Mouse (Mus musculus): ENCODE data around the gene Fam83g.

Gene Fam83g

DNA sequence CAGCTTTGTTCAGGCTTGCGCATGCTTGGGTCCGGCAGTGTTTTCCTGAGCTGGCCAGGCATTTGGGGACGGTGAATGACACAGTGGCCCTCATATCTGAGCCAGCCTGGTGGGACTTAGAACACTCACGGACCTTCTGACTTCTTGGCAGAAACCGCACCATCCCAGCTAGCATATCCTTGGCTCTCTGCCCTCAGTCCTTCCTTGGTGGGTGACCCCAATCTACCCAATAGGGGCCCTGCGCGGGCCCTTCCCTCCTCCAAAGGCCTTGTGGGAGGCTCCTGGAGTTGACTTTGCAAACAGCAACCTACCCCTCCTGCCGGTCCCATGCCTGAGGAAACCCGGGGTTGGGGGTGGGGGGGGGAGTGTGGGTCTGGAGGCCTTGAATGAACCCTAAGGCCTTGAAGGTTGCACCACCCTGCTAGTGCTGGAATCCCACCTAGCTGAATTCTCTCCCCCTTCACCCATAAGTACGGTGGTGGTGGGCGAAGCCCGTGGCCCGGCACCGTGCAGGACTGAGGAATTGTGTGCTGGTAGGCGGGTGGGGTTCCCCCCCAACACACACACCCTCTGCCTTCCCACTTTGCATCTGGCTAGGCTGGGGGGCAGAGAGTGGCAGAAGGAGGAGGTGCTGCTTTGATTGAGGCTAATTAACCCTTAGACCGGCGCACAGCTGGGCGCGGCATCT is 9.6 kb upstream of the Fam83g start:
- ATAC-seq (ENCODE audit: low TSS enrichment) = no peak

DNA sequence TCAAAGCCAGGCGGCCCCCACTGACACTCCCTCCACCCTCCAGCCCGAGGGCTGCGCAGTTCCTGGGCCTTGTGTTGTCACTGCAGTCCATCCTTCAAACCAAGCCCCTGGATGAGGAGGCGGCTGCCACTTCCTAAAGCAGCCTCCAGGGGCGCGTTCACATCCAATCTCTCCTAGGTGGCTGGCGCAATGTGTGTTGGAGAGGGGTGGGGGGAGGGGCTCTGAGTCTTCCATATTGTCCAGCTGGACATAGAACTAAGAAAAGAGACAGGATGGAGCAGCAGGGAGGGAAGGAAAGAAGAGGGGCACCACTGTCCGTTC is 9.1 kb upstream of the Fam83g start:
- ATAC-seq (ENCODE audit: low TSS enrichment) = peak; percentile 50; the same call in 1 of the 2 replicates

DNA sequence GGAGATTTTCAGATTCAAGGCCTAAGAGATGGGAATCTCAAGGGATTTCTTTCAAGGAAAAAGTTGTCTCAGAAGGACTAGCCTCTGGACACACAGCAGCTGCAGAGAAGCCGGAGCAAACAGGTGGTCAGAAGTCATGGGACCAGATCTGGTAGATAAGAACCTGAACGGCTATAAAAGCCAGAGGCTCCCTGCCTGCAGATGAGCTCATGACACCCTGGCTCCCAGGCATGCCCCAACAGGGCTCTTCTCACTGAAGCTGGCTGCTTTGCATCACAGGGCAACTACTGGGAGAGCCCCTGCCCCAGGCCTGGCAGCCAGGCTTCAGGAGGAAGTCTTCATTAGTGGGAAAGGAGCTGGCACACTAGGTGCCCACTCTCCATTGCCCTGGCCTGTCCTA is 8.6 kb upstream of the Fam83g start:
- no peak for ATAC-seq (ENCODE audit: low TSS enrichment)

DNA sequence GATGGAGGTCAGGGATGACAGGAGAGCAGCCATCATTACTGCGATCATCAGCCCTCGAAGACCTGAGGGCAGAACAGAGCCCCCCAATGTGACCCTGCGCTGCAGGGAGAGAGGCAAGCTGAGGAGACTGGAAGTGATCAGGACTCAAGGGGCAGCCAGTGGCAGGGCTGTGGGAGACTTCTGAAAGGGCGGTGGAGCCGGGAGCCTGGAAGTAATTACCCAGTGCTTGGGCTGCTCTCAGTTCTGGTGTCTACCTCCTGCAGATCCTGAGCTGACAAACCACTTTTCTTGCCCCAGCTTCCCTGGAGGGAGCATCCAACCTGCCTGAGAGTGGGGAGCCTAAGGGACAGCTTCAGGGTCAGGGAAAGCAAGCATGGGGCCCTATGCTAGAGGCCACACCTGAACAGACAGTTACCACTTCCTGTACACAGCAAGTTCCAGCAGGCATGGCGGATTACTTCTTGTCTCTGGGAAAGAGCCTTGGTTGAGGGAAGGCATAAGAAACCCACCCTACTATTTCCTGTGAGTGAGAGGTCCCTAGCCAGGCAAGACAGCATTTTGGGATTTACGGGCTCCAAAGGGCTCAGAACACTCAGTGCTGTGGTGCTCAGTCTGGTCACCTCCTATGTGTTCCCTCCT is 7.6 kb upstream of the Fam83g start:
- ATAC-seq (ENCODE audit: low TSS enrichment) = no peak

DNA sequence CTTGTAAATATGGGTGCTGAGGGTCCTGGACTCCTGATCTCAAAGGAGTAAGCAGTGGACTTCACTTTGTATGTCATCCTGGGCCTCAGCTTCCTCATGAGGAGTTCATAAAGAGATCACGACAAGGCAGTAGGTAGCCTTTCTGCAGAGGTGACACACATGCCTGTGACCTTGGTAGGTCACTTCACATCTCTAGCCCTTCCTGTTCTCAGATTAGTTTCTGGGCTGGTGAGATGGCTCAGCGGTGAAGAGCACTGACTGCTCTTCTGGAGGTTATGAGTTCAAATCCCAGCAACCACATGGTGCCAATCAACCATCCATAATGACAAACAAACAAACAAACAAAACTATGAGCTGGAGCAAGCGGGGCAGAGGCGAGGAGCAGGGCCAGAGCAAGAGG is 6.2 kb upstream of the Fam83g start:
- no peak for ATAC-seq (ENCODE audit: low TSS enrichment)

DNA sequence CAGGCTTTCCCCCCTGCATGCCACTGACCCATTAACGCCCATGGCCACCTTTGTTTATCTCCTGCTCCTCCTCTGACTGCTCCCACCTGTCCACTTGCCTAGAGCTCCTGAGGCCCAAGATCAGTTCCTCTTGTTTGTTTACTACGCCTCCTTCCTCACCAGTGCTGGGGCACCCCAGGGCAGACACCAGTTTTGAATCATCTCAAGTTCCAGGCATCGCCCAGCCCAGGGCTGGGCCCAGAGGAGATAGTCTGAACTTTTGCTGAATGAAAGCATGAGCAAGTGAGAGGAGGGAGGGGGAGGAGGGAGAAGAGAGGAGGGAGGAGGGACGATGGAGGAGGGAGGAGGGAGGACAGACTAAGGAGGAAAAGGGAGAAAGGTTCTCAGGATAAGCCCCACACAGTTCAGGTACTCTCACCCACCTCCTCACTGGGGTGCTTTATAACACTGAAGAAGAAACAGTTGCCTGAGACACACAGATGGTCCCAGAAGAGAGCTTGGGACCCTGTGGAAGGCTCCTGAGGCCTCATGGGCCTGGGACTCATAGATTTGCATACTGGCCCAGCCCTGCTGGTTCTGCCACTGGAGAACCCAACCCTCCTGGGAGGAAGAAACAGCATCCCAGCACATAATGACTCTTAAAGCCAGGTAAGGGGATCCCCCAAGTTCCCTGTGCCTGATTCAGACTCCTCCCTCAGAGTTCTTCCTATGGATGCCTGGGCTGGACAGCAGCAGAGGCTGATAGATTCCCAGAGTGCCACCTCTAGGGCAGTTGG is 4.6 kb upstream of the Fam83g start:
- no peak for ATAC-seq (ENCODE audit: low TSS enrichment)

DNA sequence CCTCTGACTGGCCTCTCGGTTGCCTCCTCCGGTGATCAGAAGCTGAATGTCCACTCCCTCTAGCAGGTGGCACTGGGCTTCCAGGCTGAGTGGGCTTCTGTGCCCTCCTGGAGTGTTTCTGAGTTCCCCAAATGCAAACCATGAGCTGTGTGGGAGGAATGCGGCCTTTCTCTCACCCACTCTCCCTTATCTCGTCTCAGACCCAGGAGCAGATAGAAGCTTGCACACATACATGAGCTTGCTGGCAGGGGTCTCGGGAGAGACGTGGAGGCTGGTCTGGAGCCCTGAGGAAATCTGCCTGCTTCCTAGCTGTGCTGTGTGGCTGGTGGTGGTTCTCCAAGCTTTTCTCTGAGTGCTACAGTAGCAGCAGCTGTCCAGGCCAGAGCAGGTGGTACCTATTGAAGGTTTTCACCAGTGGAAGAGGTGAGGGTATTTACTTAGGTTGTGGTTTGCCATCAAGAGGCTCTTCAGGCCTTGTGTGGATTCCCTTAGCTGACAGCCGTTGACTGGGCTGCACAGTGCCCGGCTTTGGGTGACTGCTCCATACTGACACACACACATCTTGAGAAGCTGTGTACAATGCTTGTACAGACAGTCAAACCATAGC is 1.3 kb downstream of the Fam83g start:
- no peak for ATAC-seq (ENCODE audit: low TSS enrichment)

DNA sequence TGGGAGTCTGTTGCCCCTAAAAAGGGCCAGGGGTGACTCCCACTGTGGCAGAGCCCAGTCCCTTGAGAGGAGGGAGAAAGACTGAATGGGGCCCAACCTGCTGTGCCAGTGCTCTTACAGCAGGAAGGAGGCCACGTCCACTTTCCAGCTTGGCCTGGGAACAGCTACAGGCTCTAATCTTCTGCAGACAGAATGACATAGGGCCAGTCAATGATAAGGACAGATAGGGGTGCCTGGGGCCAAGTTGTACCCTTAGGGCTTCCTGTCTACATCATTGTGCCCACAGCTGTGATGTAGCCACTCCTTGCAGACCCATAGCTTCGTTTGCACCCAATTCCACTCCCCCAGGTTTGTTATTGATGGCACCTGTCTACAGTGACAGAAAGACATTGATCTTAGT is 2.2 kb downstream of the Fam83g start:
- no peak for ATAC-seq (ENCODE audit: low TSS enrichment)

DNA sequence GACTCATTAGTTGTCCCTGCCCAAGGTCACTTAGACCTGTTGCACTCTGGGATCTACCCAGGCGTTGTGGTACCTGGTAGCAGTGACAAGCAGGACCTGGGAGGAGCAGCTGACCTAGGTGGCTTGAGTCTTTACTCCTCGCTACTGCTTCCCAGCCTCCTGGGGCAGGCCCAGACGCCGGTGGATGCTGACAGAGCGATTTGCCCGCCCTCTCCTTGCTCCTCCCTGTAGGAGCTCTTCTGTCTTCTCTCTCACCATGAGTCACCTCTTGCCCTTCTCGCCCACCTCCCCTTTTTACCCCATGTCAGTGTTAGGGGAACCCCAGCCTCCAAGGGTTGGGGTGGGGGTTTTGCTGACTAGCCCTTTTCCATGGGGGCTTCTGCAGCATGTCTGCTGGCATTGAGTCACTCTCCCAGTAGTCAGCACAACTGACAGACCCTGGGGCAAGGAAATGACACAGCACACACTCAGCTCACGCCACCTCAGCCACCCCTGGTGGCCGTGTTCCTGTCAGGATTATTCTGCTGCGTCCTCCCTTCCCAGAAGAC is 3.1 kb downstream of the Fam83g start:
- ATAC-seq (ENCODE audit: low TSS enrichment) = no peak

DNA sequence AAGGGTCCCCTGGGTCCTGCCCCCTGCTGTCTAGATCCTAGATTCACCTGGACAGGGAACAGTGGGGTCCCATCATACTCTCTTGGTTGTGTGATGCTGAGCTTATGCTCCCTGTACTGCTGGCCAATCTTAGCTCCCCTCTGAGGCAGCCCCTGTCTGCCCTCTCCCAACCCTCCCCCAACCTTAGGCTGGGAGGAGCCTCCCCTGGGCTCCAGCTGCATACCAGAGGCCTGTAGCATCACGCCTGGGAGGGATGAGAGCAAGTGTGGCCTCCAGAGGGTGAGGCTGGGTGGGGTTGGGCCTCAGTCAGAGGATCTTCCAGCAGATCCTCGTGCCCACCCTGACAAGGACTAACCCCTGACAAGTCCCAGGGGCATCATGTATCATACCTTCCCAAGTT is 3.7 kb downstream of the Fam83g start:
- no peak for ATAC-seq (ENCODE audit: low TSS enrichment)

DNA sequence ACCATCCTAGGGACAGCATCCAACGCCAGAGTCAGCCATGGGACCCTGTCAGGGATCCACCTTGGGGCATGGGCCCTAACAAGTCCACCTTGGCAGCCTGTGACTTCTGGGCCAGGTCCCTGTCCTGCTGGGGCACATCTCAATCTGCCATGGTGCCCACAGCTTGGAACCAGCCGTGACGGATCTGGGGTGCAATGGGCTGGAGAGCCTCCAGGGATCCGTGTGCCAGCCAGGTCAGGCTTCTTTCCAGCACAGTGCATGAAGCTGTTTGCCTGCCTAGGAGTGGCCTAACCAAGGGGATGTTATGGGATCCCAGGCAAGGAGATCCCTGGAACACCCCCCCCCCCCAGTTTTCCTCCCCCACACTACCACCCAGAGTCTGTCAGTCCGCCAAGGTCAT is 9.1 kb downstream of the Fam83g start:
- no peak for ATAC-seq (ENCODE audit: low TSS enrichment)

DNA sequence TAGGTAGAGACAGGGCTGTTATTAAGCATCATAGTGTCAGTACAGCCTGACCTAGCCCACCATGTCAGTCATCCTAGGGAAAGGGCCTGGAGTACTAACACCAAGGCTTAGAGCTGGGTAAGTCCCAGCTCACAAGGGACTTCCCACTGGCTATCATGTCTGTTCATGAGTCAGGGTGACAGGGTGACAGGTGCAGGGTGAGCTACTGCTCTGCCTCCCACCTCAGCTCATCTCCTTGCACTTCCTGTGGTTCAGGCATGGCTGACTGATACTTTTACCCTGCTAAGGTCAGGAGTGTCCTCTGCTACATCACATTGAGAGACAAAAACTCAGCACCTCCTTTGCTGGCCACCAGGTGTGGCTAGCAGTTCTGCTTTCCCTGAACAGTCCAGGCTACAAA is 15.0 kb downstream of the Fam83g start:
- ATAC-seq (ENCODE audit: low TSS enrichment) = no peak

DNA sequence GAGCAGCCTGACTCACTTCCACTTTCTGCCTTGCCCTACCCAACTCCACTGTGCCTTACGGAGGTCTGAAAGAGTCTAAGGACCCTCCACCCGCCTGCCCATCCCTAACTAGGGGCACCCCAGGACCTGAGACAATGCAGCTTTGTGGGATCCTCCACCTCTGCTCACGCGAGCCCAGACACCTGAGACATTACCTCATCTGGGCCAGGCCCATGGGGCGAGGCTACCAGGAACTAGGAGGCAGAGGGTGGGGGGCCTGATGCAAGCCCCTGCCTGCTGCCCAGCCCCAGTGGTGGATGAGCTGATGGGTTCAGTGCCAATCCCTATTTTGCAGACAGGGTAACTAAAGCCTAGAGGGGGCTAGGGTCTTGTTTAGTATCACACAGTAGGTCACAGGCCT is 15.6 kb downstream of the Fam83g start:
- ATAC-seq (ENCODE audit: low TSS enrichment) = no peak

DNA sequence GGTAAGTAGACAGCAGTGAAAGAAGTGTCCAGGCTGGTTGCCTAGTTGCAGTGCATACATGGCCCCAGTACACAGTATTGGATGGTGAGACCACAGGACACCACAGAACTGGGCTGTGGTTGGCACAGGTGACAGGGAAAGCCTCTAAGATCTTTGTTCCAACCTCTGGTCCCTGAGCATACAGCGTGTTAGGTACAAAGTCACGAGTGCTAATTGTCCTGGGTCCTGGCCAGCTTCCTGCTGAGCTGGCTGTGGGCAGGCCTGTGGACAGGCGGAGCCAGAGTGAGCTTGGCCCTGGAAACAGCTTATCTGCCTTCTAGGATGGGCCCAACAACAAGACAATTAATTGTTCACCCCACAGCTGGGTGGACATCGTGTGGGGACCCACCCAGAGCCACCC is 16.0 kb downstream of the Fam83g start:
- ATAC-seq (ENCODE audit: low TSS enrichment) = no peak

DNA sequence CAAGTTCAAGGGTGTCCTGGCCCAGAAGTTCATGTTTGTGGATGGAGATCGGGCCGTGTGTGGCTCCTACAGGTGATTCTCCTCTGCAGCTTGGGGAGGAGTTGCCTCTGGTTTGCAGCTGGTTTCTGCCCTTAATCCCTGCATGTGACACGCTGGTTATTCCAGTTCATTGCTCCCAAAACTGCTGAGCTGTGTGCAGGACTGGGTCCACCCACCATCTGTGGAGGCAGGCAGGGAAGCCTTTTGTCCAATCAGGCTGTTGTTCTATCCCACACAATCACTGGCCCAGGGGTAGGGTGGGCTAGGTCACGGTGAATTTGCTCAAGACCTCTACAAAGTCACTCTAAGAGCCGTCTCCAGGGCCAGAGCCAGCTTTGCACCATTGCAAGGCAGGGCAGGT is 17.8 kb downstream of the Fam83g start:
- no peak for ATAC-seq (ENCODE audit: low TSS enrichment)

DNA sequence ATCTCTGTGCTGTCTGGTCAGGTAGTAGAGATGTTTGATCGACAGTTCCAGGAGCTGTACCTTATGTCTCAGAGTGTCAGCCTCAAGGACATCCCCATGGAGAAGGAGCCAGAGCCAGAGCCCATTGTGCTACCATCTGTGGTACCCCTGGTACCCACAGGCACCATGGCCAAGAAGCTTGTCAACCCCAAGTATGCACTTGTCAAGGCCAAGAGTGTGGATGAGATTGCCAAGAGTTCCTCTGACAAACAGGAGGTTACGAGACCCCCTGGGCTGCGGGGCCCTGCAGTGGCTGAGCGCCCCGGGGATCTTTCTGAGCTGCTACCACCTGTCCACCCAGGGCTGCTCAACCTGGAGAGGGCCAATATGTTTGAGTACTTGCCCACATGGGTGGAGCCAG is 18.6 kb downstream of the Fam83g start:
- ATAC-seq (ENCODE audit: low TSS enrichment) = no peak

DNA sequence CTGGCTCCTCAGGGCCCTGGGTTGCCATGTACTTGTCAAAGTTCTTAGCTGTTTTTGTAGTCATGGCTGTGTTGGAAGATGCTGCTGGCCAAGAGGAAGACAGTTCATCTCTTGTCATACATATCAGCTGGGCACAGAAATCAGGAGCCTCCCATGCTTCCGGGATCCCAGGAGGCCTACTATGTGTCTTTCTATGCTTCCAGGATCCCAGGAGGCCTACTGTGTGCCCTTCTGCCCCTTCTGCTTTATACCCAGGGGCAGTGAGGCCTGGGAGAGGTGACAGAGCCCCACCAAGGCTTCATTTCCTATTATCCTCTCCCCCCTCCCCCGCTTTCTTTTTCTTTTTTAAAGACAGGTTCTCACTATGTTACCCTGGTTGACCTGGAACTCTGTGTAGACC is 21.7 kb downstream of the Fam83g start:
- no peak for ATAC-seq (ENCODE audit: low TSS enrichment)

DNA sequence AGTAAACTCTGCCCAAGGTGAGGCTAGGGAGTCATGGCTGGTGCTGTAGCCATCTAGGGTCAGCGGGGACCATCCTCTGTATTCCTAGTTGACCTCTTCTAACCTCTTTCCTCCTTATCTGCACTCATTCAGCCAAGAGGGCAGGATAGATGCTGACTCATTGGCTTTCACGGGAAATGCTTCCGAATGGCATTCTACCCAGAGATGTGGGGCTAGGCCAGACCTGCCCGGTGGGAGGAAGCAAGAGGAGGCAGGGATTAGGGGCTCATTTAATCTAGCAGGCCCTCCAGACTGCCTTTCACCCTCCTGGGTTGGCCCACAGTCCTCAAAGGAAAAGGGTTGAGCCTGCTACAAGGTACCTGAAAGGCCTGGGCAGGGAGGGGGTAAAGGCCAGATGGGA is 22.3 kb downstream of the Fam83g start:
- no peak for ATAC-seq (ENCODE audit: low TSS enrichment)

DNA sequence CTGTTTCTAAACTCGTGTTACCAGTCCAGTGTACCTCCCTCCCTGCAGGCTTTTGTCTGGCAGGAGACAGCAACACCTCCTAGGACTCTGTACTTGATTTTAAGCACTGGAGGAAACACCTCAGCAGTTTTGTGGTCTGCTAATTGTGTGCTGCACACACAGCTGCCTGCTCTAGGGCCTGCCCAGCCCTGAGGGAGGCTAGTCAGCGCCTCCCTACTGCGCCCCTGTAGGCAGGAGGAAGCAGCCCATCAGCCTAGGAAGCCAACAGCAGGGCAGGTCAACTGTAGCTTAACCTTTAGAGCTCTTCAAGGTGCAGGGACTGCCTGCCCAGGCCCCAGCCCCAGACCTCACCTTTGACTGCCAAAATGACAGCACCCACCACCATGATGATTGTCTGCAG is 25.0 kb downstream of the Fam83g start:
- no peak for ATAC-seq (ENCODE audit: low TSS enrichment)

DNA sequence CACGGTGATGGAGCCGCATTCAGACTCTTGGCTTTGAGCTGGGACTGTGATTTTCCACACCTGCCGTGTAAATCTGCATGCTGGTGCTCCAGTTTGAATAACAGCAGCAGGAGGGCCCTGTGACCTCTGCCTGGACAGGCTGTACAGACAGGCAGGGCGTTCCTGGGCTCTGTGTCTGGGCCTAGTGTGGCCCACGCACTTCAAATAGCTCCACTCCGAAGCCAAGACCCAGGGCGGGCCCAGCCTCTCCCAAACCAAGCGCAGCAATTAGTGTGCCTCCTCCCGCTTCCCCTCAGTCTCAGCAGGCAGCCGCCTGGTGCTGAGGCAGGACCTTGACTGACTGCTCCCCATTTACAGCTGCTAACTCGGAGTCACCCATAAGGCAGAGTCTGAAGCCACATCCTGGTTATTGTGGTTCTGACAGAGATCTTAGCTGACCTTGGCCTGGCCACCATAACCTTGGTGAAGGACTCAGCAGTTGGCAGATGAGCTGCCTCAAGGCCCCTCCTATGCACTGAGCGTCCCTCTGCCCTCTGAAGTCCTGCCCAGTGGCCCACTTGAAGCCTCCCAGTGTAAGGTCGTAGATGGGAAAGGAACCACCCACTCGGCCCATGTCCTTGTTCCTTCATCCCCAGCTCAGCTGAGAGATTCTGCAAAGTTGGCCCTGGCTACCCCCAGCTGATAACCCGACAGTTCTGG is 29.4 kb downstream of the Fam83g start:
- no peak for ATAC-seq (ENCODE audit: low TSS enrichment)

DNA sequence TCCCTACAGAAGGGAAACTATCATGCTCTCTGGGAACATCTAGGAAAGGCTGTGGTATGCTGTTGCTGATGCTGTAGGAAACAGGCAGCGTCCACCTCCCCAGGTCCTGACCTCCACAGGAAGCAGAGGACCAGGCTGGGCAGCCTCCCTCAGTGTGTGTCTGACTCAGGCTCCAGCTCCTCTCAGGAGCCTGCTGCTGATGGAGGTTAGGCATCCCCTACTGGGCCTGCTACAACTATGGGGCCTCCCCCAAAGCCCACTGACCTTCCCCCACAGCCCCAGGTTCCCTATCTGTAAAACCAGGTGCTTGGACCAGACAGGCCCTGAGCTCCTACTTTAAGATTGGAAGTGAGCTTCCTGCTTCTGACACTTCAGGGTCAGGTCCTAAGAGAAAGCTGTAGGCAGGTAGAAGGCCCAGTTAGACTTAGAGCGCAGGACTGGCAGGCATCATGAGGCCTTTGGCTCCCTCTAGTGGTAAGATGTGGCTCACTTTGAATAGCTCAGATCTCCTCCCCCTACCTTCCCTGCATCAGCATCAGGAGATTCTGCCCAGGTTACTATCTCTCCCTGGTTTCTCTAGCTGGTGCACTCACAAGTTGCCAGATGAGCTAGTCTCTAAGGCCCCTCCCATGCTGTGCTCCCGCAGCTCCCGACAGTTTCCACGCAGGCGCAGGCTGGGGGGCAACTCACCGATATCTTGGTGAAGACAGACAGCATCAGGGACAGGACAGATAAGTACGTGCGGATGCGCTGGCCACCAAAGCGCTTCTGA is 30.6 kb downstream of the Fam83g start:
- peak; percentile 96 for ATAC-seq (ENCODE audit: low TSS enrichment)
